Mouse (Mus musculus) Patski (cell line): ENCODE measurements at regions not wholly inside any gene's neighbourhood (a gene's known extent, or its start where the extent isn't known, plus 50 kb on each side); places are given as distances from the start of the nearest gene placed in this dataset.

ENCODE experiments used
- ATAC-seq: fragments of 100-300 bp; one replicate; pipeline ENCODE4 v1.8.0; 2021
- CTCF ChIA-PET: fragments of 350-600 bp; sonication (Branson Sonifier 250); formaldehyde crosslinking; loops from one replicate; lab custom pipeline; 2022; ENCODE audit warnings: inconsistent platforms; lab: Charles Lee
- POLR2A ChIA-PET: fragments of 350-600 bp; sonication (Branson Sonifier 250); formaldehyde crosslinking; loops from one replicate; lab custom pipeline; 2022; ENCODE audit warnings: antibody characterized with exemption, inconsistent platforms; lab: Charles Lee
- DNase-seq: peaks from one replicate; pipeline ENCODE4 v3.0.0-alpha.2; 2011; ENCODE audit warnings: low read depth, low spot score
- H3K27me3 ChIP-seq: fragments of 371-371 bp; one replicate; pipeline ENCODE4 v1.5.1; 2021
- CTCF ChIP-seq: fragments of 100-300 bp; IDR thresholded peaks from one replicate; pipeline ENCODE4 v1.5.1; 2021
- in situ Hi-C: fragments of 300-500 bp; cut with MboI; formaldehyde crosslinking; loops from 3 replicates; pipeline ENCODE4 v1.11.1; 2018; ENCODE audit warnings: low pct_unique_long_range_greater_than_20kb, mixed read lengths

DNA sequence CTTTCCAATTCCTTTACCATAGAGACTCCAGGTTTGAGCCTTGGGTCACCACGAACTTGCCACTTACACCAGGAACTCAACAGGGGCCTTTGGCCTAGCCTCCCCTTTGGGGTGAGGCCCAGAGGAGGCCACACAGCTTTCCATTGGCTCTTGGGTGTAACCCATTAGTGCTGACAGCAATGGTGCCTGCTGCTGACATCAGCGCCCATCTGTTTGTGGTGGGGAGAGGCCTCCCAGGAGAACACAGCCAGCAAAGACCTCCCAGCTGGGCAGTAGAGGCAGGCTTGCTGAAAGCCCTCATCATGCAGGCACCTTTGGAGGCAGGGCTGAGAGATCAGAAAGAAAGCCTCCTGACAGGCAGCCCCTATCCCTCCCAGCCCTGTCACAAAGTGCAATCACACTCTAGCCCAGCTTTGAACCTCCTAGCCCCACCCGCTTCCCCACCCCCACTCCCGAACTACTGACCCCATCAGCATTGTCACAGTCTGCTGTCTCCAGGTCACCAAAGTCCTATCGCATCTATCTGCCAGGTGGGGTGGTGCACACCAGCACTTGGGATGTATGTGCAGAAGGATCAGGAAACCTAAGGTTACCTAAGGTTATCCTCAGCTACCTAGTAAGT lies 83.7 kb downstream of the Vegfa start:
- no peak for DNase-seq
- in situ Hi-C loops, result no loop called here
- CTCF ChIA-PET, result no interaction called here
- no peaks in the 10 kb centered on the region for H3K27me3 ChIP-seq
- no peak for ATAC-seq
- no peak for TF ChIP-seq CTCF
- POLR2A ChIA-PET, result no interaction called here

DNA sequence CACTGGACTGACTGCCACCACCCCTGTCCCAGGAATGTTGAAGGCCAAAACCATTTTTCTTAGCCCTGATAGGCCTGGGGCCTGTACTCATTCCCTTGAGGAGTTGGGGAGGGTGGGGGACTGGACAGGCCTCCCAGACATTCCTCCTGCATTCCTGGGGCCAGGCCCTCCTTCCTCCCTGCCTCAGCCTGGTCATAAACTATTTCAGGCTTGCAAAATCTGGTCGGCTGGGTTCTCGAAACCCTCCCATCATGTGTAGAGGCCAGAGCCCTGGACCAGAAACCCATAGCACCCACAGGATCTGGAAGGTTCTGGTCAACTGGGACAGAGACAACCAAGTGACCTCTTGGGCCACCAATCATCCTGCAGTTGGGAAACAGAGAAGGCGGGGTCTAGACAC lies 87.2 kb downstream of the Vegfa start:
- ChIA-PET CTCF (no interaction called here), POLR2A (no interaction called here)
- in situ Hi-C loops, result no loop called here
- no peaks in the 10 kb centered on the region for H3K27me3 ChIP-seq
- no peak for TF ChIP-seq CTCF
- DNase-seq, result no peak
- peak; percentile 75 for ATAC-seq

- CTCF ChIA-PET, result no interaction called here
- ATAC-seq, result peak; percentile 40
Observed at GRCm38 (mm10) chr17:45943244-45943643, 88.9 kb downstream of the Vegfa start.

GRCm38 (mm10) chr17:45941890-45942375 lies 90.2 kb downstream of the Vegfa start:
- in situ Hi-C loops, result no loop called here
- POLR2A ChIA-PET, result no interaction called here
- DNase-seq (peak; percentile 70), ATAC-seq (no peak)
- H3K27me3 ChIP-seq, result no peaks in the 10 kb centered on the region
- TF ChIP-seq CTCF, result no peak
- CTCF ChIA-PET, result interaction anchor here (1.1 kb wide), 1 partner anchor 16 kb away, joined by 3 read pairs; no protein-coding TSS in a partner anchor

More at GRCm38 (mm10) chr17:45943244-45943643, 88.9 kb downstream of the Vegfa start:
- no peak for TF ChIP-seq CTCF
- peak; percentile 47 for DNase-seq
- in situ Hi-C loops, result no loop called here
- POLR2A ChIA-PET, result interaction anchor here (0.6 kb wide), 1 partner anchor 84 kb away, joined by 4 read pairs; no protein-coding TSS in a partner anchor
- H3K27me3 ChIP-seq, result no peaks in the 10 kb centered on the region

DNA sequence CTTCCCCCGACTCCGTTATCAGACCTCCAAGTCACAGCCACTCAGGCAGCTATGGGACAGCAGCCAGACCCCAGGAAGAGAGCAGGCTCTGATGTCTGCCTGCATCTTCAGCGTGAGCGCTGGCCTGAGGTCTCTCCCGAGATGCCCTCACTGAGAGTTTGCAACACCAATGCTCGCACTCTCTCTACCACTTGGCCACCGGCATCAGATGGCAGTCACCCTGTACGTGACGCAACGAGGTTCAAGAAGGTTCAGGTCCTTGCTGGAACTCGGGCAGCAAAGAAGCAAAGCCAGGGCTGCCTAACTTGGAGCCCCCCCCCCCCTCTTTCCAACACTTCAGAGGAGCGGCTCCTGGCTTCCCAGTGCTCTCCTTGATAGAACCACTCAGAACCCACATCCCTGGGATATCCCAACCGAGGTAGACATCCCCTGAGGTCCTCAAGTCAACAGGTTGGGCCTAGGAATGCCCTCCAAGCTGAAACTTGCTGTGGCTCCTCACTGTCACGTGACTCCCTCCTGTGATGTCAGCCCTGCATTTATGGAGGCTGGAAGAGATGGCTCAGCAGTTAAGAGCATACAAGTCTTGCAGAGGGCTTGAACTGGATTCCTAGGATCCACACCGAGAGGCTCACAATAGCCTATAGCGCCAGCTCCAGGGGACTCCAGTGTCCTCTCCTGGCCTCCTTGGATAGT lies 91.9 kb downstream of the Vegfa start:
- ATAC-seq (no peak), DNase-seq (no peak)
- ChIA-PET CTCF (no interaction called here), POLR2A (interaction anchor here (0.6 kb wide), 1 partner anchor 191 kb away, joined by 3 read pairs; no protein-coding TSS in a partner anchor)
- in situ Hi-C loops, result no loop called here
- H3K27me3 ChIP-seq, result no peaks in the 10 kb centered on the region
- no peak for TF ChIP-seq CTCF

DNA sequence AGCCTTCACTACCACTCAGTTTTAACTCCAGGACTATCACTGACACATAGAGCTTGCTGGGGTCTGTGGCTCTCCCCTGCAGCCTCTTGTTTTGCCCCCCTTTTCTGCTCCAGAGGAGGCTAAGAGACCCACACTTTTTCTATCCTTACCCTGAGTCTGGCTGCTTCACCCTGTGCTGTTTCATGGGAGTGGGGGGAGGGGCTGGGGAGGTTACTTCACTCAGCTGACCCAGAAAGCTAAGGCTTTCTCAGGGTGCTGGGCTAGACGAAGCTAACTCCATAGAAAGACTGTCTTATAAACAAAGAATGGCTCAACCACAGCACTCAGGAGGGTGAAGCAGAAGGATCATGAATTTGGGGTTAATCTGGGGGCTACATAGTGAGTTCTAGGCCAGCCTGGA lies 93.9 kb downstream of the Vegfa start:
- CTCF ChIA-PET, result no interaction called here
- TF ChIP-seq CTCF, result no peak
- in situ Hi-C loops, result no loop called here
- POLR2A ChIA-PET, result no interaction called here
- DNase-seq (no peak), ATAC-seq (no peak)
- H3K27me3 ChIP-seq, result no peaks in the 10 kb centered on the region

DNA sequence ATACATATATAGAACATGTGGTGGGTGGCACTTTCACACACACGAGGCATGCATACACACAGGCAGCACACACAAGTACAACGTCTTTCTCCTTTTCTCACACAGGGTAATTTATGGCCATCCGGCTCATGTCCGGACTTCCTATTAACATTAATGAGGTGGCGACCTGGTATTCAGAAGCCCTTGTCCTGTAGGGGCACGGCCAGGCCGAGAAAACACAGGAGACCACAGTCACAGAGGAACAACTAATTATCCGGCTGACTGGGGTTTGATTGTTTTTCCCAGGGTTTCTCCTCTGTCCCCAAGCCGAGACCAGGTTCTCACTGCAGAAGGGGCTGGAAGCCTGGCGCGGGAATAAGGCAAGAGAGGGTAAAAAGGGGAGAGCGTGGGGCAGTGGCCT lies 95.6 kb downstream of the Vegfa start:
- no peaks in the 10 kb centered on the region for H3K27me3 ChIP-seq
- DNase-seq, result no peak
- CTCF ChIA-PET, result no interaction called here
- POLR2A ChIA-PET, result no interaction called here
- in situ Hi-C loops, result no loop called here
- TF ChIP-seq CTCF, result no peak
- no peak for ATAC-seq

DNA sequence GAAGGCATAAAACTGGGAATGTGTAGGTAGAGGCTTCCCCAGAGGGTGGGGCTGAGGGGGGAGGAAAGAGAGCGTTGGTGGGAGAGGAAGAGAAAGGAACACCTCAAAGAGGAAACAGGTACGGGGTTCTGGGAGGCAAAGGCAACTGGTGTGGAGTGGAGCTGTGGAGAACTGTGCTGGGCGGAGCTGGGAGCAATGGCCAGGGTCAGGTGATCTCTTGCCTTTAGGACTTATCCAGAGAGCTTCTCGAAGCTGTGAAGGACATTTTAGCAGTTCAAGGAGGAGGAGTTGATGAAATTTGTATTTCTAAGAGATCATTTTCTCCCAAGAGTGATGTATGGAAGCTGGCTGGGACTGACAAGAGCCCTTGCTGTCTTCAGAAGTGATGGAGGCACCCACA lies 96.9 kb downstream of the Vegfa start:
- ChIA-PET POLR2A (no interaction called here), CTCF (no interaction called here)
- no peak for DNase-seq
- in situ Hi-C loops, result no loop called here
- TF ChIP-seq CTCF, result no peak
- ATAC-seq, result no peak
- no peaks in the 10 kb centered on the region for H3K27me3 ChIP-seq

GRCm38 (mm10) chr17:45934002-45934401 lies 98.2 kb downstream of the Vegfa start:
- ATAC-seq, result no peak
- in situ Hi-C loops, result no loop called here
- no peaks in the 10 kb centered on the region for H3K27me3 ChIP-seq
- CTCF ChIA-PET, result no interaction called here
- TF ChIP-seq CTCF, result no peak
- DNase-seq, result no peak
- POLR2A ChIA-PET, result no interaction called here

- TF ChIP-seq CTCF, result no peak
- CTCF ChIA-PET, result no interaction called here
- in situ Hi-C loops, result no loop called here
- no peaks in the 10 kb centered on the region for H3K27me3 ChIP-seq
- POLR2A ChIA-PET, result no interaction called here
- ATAC-seq (no peak), DNase-seq (no peak)
Observed at GRCm38 (mm10) chr17:45933034-45933433, 99.1 kb downstream of the Vegfa start.

GRCm38 (mm10) chr17:45932611-45933010 lies 99.6 kb downstream of the Vegfa start:
- in situ Hi-C loops, result no loop called here
- TF ChIP-seq CTCF, result no peak
- ChIA-PET CTCF (no interaction called here), POLR2A (no interaction called here)
- ATAC-seq, result no peak
- DNase-seq, result no peak
- H3K27me3 ChIP-seq, result no peaks in the 10 kb centered on the region
